Mouse (Mus musculus): ENCODE measurements at regions not wholly inside any gene's neighbourhood (a gene's known extent, or its start where the extent isn't known, plus 50 kb on each side); places are given as distances from the start of the nearest gene placed in this dataset.

- no peak for TF ChIP-seq CTCF (IDR thresholded peaks at IDR 0.05; ENCODE audit: borderline replicate concordance, extremely low read depth, insufficient read depth, insufficient read length)
- TF ChIP-seq POLR2A (IDR thresholded peaks at IDR 0.05; ENCODE audit: borderline replicate concordance, extremely low read depth, insufficient read depth, insufficient read length, poor library complexity, severe bottlenecking), result no peak
Observed at GRCm38 (mm10) chr3:81279266-81279665, 243.1 kb downstream of the Pdgfc start.
